Mouse (Mus musculus) G1E (cell line): ENCODE measurements at regions not wholly inside any gene's neighbourhood (a gene's known extent, or its start where the extent isn't known, plus 50 kb on each side); places are given as distances from the start of the nearest gene placed in this dataset.

Source experiments
- ATAC-seq: 2 replicates; pipeline ENCODE4 v1.8.0; 2016; ENCODE audit warnings: mild to moderate bottlenecking; ENCODE audit not compliant: insufficient number of reproducible peaks, poor library complexity, low FRiP score, severe bottlenecking; ENCODE audit errors: extremely low read depth
- DNase-seq: peaks from one replicate; pipeline ENCODE4 v3.0.0; 2012; ENCODE audit warnings: low spot score
- H3K27me3 ChIP-seq: 2 replicates; pipeline ENCODE4 v1.6.1; 2012; ENCODE audit warnings: mild to moderate bottlenecking, low read length, inconsistent platforms; ENCODE audit not compliant: insufficient read depth
- H3K36me3 ChIP-seq: replicated peaks from 2 replicates; pipeline ENCODE3; 2012; ENCODE audit warnings: mild to moderate bottlenecking, inconsistent platforms
- H3K4me1 ChIP-seq: 2 replicates; pipeline ENCODE4 v1.6.1; 2012; ENCODE audit warnings: low read depth, low read length, inconsistent platforms, mixed read lengths; ENCODE audit not compliant: insufficient read depth
- H3K4me3 ChIP-seq: 2 replicates; pipeline ENCODE4 v1.5.1; 2012; ENCODE audit warnings: low read depth, mild to moderate bottlenecking, inconsistent platforms, low read length, moderate library complexity, mixed read lengths
- H3K9me3 ChIP-seq: replicated peaks from 2 replicates; pipeline ENCODE4 v1.6.1; 2012; ENCODE audit warnings: inconsistent platforms
- CTCF ChIP-seq: IDR thresholded peaks from 2 replicates; pipeline ENCODE4 v1.5.1; 2012; ENCODE audit warnings: low read depth, low read length, inconsistent platforms, mixed read lengths
- GATA1 ChIP-seq: IDR thresholded peaks from 2 replicates; pipeline ENCODE4 v1.6.1; 2012; ENCODE audit warnings: borderline replicate concordance, low read length, inconsistent platforms, mixed read lengths
- GATA2 ChIP-seq: IDR thresholded peaks from 2 replicates; pipeline ENCODE4 v1.6.1; 2012; ENCODE audit warnings: low read depth, low read length, inconsistent platforms, borderline replicate concordance
- POLR2AphosphoS5 ChIP-seq: IDR thresholded peaks from 2 replicates; pipeline ENCODE4 v1.6.1; 2012; ENCODE audit warnings: low read depth, low read length, inconsistent platforms; ENCODE audit not compliant: insufficient replicate concordance
- TAL1 ChIP-seq: conservative IDR thresholded peaks from 2 replicates; pipeline ENCODE4 v1.6.1; 2012; ENCODE audit warnings: low read depth, low read length, inconsistent platforms, mixed read lengths

DNA sequence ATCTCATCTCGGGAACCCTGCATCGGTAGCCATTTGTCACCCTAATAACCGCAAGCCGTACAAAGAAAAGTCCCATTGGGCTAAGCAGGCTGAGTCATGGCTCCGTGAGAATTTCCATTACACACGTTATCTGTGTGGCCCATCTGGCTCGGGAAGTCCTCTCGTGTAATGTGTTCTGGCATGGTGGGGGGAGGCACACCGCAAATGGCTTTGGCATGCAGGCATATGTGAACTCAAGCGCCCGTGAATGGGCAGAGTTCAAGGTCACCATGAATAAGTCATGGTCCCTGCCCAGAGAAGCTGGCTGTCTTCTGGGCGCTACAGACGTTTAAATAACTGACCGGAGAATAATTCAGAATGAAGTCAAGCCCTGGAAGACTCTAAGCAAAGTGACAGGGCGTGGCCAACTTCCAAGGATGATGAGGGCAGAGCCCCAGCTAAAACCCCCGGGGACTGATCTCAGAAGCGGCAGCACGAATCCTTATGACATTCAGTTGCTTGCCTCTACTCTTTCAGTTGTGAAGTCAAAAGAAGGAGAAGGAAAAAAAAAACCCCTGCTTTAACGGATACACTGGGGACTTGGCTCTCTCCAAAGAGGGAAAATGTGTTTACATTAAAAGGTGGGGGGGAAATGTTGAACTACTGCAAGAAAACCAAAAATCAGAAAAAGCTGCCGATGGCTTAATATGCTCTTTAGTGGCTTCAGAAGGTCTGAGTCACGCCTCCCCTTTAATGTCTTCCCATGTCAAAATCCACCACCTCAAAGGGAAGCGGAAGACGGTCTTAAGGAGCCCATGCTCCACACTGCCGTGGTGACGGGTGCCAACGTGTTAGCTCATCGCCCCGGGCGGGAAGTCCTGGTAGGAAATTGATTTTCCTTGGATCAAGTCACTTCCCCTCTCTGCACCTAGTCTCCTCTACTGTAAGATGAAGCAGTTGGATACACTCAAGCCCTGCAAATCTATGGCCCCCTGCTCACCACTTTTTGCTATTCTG lies 186.1 kb downstream of the Cdc5l start:
- H3K4me3 ChIP-seq = no peak overlapping the region
- H3K4me1 ChIP-seq = no peaks in the 10 kb centered on the region
- peaks cover 73% of the 10 kb centered on the region for H3K9me3 ChIP-seq
- DNase-seq (no peak), ATAC-seq (no peak)
- H3K27me3 ChIP-seq = no peaks in the 10 kb centered on the region
- no peaks in the 10 kb centered on the region for H3K36me3 ChIP-seq
- TF ChIP-seq CTCF (no peak), POLR2AphosphoS5 (no peak), TAL1 (no peak), GATA1 (no peak), GATA2 (no peak)

GRCm38 (mm10) chr17:45244870-45245269 lies 188.7 kb downstream of the Cdc5l start:
- Histone ChIP-seq H3K27me3 (no peaks in the 10 kb centered on the region), H3K4me3 (no peak overlapping the region), H3K4me1 (no peaks in the 10 kb centered on the region), H3K36me3 (no peaks in the 10 kb centered on the region), H3K9me3 (peaks cover 71% of the 10 kb centered on the region)
- no peak for DNase-seq
- no peak for TF ChIP-seq GATA1
- TF ChIP-seq TAL1 = no peak
- TF ChIP-seq POLR2AphosphoS5 = no peak
- TF ChIP-seq GATA2 = no peak
- TF ChIP-seq CTCF = no peak
- no peak for ATAC-seq

DNA sequence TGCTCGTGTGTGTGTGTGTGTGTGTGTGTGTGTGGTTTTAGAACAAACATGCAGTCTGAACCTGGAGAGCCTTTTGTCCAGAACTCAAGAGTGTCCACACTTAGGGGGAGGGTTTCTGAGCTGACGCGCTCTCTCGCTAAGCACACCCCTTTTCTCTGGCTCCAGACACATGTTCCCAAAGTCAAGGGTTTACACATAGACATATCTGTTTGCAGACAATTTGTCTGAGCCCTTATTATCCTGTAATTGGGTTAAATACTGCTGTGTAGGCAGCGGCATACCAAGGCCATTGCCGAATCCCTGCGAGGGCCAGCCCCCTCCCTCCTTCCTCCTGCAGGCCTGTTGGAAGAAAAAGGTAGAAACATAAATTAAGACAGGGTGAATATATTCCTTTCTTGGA lies 190.4 kb downstream of the Cdc5l start:
- H3K4me3 ChIP-seq = no peak overlapping the region
- H3K4me1 ChIP-seq = no peaks in the 10 kb centered on the region
- no peaks in the 10 kb centered on the region for H3K36me3 ChIP-seq
- TF ChIP-seq TAL1 (no peak), POLR2AphosphoS5 (no peak), CTCF (no peak), GATA2 (no peak), GATA1 (no peak)
- no peak for DNase-seq
- ATAC-seq = no peak
- no peaks in the 10 kb centered on the region for H3K27me3 ChIP-seq
- peaks cover 78% of the 10 kb centered on the region for H3K9me3 ChIP-seq

- Histone ChIP-seq H3K9me3 (peaks cover 80% of the 10 kb centered on the region), H3K36me3 (no peaks in the 10 kb centered on the region), H3K27me3 (no peaks in the 10 kb centered on the region), H3K4me1 (no peaks in the 10 kb centered on the region), H3K4me3 (no peak overlapping the region)
- no peak for TF ChIP-seq POLR2AphosphoS5
- no peak for TF ChIP-seq TAL1
- no peak for TF ChIP-seq GATA1
- no peak for ATAC-seq
- no peak for DNase-seq
Observed at GRCm38 (mm10) chr17:45242076-45242475, 191.5 kb downstream of the Cdc5l start.

- Histone ChIP-seq H3K27me3 (no peaks in the 10 kb centered on the region), H3K4me3 (no peak overlapping the region), H3K36me3 (no peaks in the 10 kb centered on the region), H3K4me1 (no peaks in the 10 kb centered on the region), H3K9me3 (peaks cover 82% of the 10 kb centered on the region)
- TF ChIP-seq TAL1 (no peak), GATA1 (no peak), CTCF (no peak), GATA2 (no peak), POLR2AphosphoS5 (no peak)
- ATAC-seq (no peak), DNase-seq (no peak)
Observed at GRCm38 (mm10) chr17:45240963-45241543, 192.5 kb downstream of the Cdc5l start.

DNA sequence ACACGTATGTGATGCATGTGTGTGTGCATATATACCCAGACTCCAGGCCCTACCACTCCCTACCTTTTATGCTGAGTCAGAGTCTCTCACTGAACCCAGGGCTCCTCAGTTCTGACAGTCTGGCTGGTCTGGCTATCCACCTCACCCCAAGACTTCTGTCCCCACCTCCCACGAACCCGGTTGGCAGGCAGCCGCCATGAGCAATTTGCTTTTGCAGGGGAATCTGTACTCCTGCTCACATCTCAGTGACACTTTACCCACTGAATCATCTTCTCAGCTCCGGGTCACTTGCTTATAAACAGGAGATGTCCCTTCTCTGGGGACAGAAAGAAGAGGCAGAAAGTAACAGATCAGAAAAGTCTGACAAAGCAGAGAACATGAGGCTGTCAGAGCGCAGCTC lies 193.0 kb downstream of the Cdc5l start:
- no peak for TF ChIP-seq CTCF
- no peak for TF ChIP-seq TAL1
- no peak for TF ChIP-seq GATA2
- TF ChIP-seq POLR2AphosphoS5 = no peak
- no peak for TF ChIP-seq GATA1
- H3K4me1 ChIP-seq = no peaks in the 10 kb centered on the region
- H3K4me3 ChIP-seq = no peak overlapping the region
- no peaks in the 10 kb centered on the region for H3K36me3 ChIP-seq
- ATAC-seq (no peak), DNase-seq (no peak)
- H3K9me3 ChIP-seq = peaks cover 81% of the 10 kb centered on the region
- no peaks in the 10 kb centered on the region for H3K27me3 ChIP-seq
